ENCODE assay signal across 21 mouse cellular contexts in genomic region chr16:11303741-11304140, GRCm38 (mm10). TPM values are rescaled to one million over a fixed set of nuclear protein-coding genes. Genes with fewer than 3 reads are reported as not detected.
"Had no signal": no experiment of that assay in that cellular context is flagged by ENCODE, and none has a peak within 500 bp of the region (broad histone marks: within the 10 kb centered on the region; RNA-seq: fewer than 3 reads in every experiment).

No protein-coding gene starts in this region.

- H3K4me3 ChIP-seq: neural tube, embryonic 13.5 days; neural tube, embryonic 15.5 days; stomach, embryonic 15.5 days had no signal

- DNase-seq: retina, postnatal 1 day; right cerebral cortex, adult 18-20 months; right cerebral cortex, postnatal 14 days; right cerebral cortex, postnatal 25 days; right cerebral cortex, postnatal 4 days; spleen, adult 18-20 months; thymus, adult 18-20 months; thymus, adult 2 months; thymus, postnatal 14 days; thymus, postnatal 25 days; thymus, postnatal 36 days; thymus, postnatal 4 days had no signal

- H3K27ac ChIP-seq: neural tube, embryonic 13.5 days; neural tube, embryonic 15.5 days; stomach, embryonic 15.5 days; stomach, postnatal 0 days had no signal

- H3K9me3 ChIP-seq: neural tube, embryonic 13.5 days; neural tube, embryonic 15.5 days; stomach, embryonic 15.5 days had no signal

- H3K9ac ChIP-seq: neural tube, embryonic 13.5 days; neural tube, embryonic 15.5 days; stomach, embryonic 15.5 days had no signal

- H3K4me1 ChIP-seq: neural tube, embryonic 13.5 days; neural tube, embryonic 15.5 days; stomach, embryonic 15.5 days had no signal

- H3K4me2 ChIP-seq: neural tube, embryonic 13.5 days; neural tube, embryonic 15.5 days; stomach, embryonic 15.5 days had no signal

- H3K27me3 ChIP-seq: neural tube, embryonic 13.5 days; neural tube, embryonic 15.5 days; stomach, embryonic 15.5 days had no signal

- H3K36me3 ChIP-seq: neural tube, embryonic 13.5 days; neural tube, embryonic 15.5 days; stomach, embryonic 15.5 days had no signal

RNA-seq across cellular contexts. Expression of gene Tnfrsf17, which starts 9.9 kb away (rescaled TPM):
- total RNA-seq: neutrophil, adult 5-6 weeks had no signal
- polyA plus RNA-seq: neural tube, embryonic 14.5 days; stomach, embryonic 14.5 days; stomach, embryonic 15.5 days; stomach, embryonic 16.5 days; testis, adult 2 months had no signal
